Mouse (Mus musculus) T-helper 17 cell (primary cell): Measurements from ENCODE around the gene Tex46.

Experiments
- in situ Hi-C, 2 experiments: fragments of 300-600 bp; cut with MboI, MseI; formaldehyde crosslinking; loops; 1 replicate in 1 of 2; 2 replicates in 1 of 2; pipeline ENCODE4 v1.15.1; 2025; ENCODE audit warnings: high pct_unique_total_duplicates in 2 of 2

Tex46 gene

GRCm38 (mm10) chr4:136610387-136610856 is at the start of gene Tex46:
Gene Tex46 (plus strand): TSS chr4:136610437.
- in situ Hi-C loops: no loop called here

- in situ Hi-C loops: no loop called here
Measured at GRCm38 (mm10) chr4:136562755-136563154, 47.5 kb upstream of the Tex46 start.

GRCm38 (mm10) chr4:136568629-136569028 is 41.6 kb upstream of the Tex46 start:
- in situ Hi-C loops: no loop called here

GRCm38 (mm10) chr4:136569998-136570397 is 40.2 kb upstream of the Tex46 start:
- in situ Hi-C loops: no loop called here

GRCm38 (mm10) chr4:136581885-136582284 is 28.4 kb upstream of the Tex46 start:
- in situ Hi-C loops: no loop called here

- in situ Hi-C loops: no loop called here
Measured at GRCm38 (mm10) chr4:136587221-136587827, 22.9 kb upstream of the Tex46 start.

GRCm38 (mm10) chr4:136588003-136588402 is 22.2 kb upstream of the Tex46 start:
- in situ Hi-C loops: no loop called here

- in situ Hi-C loops: no loop called here
Measured at GRCm38 (mm10) chr4:136592111-136592510, 18.1 kb upstream of the Tex46 start.

- in situ Hi-C loops: no loop called here
Measured at GRCm38 (mm10) chr4:136594006-136594405, 16.2 kb upstream of the Tex46 start.

- in situ Hi-C loops: no loop called here
Measured at GRCm38 (mm10) chr4:136595221-136595620, 15.0 kb upstream of the Tex46 start.

GRCm38 (mm10) chr4:136598268-136598876 is 11.9 kb upstream of the Tex46 start:
- in situ Hi-C loops: no loop called here

GRCm38 (mm10) chr4:136599869-136600268 is 10.4 kb upstream of the Tex46 start:
- in situ Hi-C loops: no loop called here

GRCm38 (mm10) chr4:136600536-136600935 is 9.7 kb upstream of the Tex46 start:
- in situ Hi-C loops: no loop called here

GRCm38 (mm10) chr4:136601476-136601875 is 8.8 kb upstream of the Tex46 start:
- in situ Hi-C loops: no loop called here

- in situ Hi-C loops: no loop called here
Measured at GRCm38 (mm10) chr4:136602018-136602554, 8.2 kb upstream of the Tex46 start.

GRCm38 (mm10) chr4:136602568-136602967 is 7.7 kb upstream of the Tex46 start, which contains the start of gene Kdm1a:
Gene Kdm1a (minus strand): TSS chr4:136602723.
- in situ Hi-C loops: no loop called here

- in situ Hi-C loops: no loop called here
Measured at GRCm38 (mm10) chr4:136605756-136606485, 4.3 kb upstream of the Tex46 start.

- in situ Hi-C loops: no loop called here
Measured at GRCm38 (mm10) chr4:136613657-136614056, 3.4 kb downstream of the Tex46 start.

- in situ Hi-C loops: loop anchor here (5.0 kb wide), 2 partner anchors 164 to 234 kb away; no protein-coding TSS in a partner anchor
Measured at GRCm38 (mm10) chr4:136621336-136621735, 11.1 kb downstream of the Tex46 start.

- in situ Hi-C loops: loop anchor here (5.0 kb wide), 2 partner anchors 165 to 235 kb away; no protein-coding TSS in a partner anchor
Measured at GRCm38 (mm10) chr4:136621956-136622355, 11.7 kb downstream of the Tex46 start.

GRCm38 (mm10) chr4:136622388-136622787 is 12.2 kb downstream of the Tex46 start, which contains the start of gene Lactbl1:
Gene Lactbl1 (plus strand): TSS chr4:136622621.
- in situ Hi-C loops: loop anchor here (5.0 kb wide), 2 partner anchors 165 to 235 kb away; no protein-coding TSS in a partner anchor

- in situ Hi-C loops: no loop called here
Measured at GRCm38 (mm10) chr4:136626590-136626989, 16.4 kb downstream of the Tex46 start.
